ENCODE assay signal across 10 mouse cellular contexts in the genomic region with DNA sequence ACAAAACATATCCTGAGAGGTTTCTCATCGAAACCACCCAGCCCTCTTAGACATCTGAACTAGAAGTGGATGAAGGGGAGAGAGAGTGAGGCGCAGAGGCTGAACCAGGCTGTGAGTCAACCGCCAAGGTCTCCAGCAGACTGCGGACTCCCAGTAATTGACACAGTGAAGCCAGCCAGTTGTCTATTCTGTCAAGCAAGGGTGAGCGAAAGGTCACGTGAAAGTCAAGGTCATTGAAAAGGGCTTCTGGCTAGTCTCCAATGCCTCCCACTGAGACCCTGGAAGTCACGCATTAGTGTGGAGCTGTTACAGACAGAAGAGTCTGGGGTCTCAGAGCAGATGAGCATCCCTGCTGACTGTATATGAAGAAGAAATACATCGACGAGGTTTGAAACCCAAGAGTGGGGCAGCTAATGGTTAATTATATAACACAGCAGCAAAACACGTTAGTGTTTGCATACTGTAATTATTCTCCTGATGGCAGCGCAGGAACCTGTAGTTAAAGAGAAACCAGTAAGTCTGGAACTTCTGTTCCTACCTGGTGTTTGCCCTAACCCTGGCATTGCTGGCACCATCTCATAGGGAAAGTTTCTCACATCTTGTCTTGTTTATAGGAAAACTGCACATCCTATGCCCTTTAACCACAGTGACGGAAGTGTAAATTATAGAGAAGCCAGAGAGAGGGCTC.
DNase-seq lines count a peak whose midpoint lies in the region; ATAC-seq lines count a peak whose summit lies in the region.
"Had no signal": no experiment of that assay in that cellular context is flagged by ENCODE, and none has a peak within 500 bp of the region (broad histone marks: within the 10 kb centered on the region; RNA-seq: fewer than 3 reads in every experiment).

No protein-coding gene starts in this region.

- H3K4me1 ChIP-seq in heart, embryonic 10.5 days, result peaks cover 50% of the 10 kb centered on the region
- peaks cover 12% of the 10 kb centered on the region for H3K4me1 ChIP-seq in midbrain, embryonic 16.5 days (ENCODE audit: control insufficient read depth, insufficient read depth, low read length)

- peak overlapping the region; percentile 28; the same call in 1 of the 2 replicates for H3K4me3 ChIP-seq in heart, embryonic 10.5 days
- no peak overlapping the region for H3K4me3 ChIP-seq in midbrain, embryonic 16.5 days (ENCODE audit: low read depth, low read length)

- peak overlapping the region; percentile 15; the same call in 1 of the 2 replicates for H3K4me2 ChIP-seq in midbrain, embryonic 16.5 days (ENCODE audit: low read length)

- no peaks in the 10 kb centered on the region for H3K36me3 ChIP-seq in heart, embryonic 10.5 days
- H3K36me3 ChIP-seq in midbrain, embryonic 16.5 days (ENCODE audit: control insufficient read depth, insufficient read depth, low read length), result no peaks in the 10 kb centered on the region

- intact Hi-C loops in left cerebral cortex, postnatal 14 days (cut with DNase I), result loop anchor here (5.0 kb wide), 1 partner anchor 183 kb away; a partner anchor contains a TSS

- H3K27me3 ChIP-seq in heart, embryonic 10.5 days (ENCODE audit: insufficient read depth, poor library complexity, severe bottlenecking), result no peaks in the 10 kb centered on the region
- H3K27me3 ChIP-seq in midbrain, embryonic 16.5 days (ENCODE audit: control insufficient read depth, insufficient read depth, low read depth, low read length), result no peaks in the 10 kb centered on the region

- H3K27ac ChIP-seq in heart, embryonic 10.5 days, result peak overlapping the region; percentile 80
- no peak overlapping the region for H3K27ac ChIP-seq in midbrain, embryonic 16.5 days (ENCODE audit: low read length)
- H3K27ac ChIP-seq: liver, embryonic 14.5 days had no signal

- H3K9ac ChIP-seq in midbrain, embryonic 16.5 days (ENCODE audit: low read depth, low read length), result no peak overlapping the region
- H3K9ac ChIP-seq: liver, embryonic 14.5 days had no signal

- no peak for ATAC-seq in midbrain, embryonic 16.5 days

- DNase-seq in heart, embryonic 10.5 days (ENCODE audit: low spot score), result no peak
- no peak for DNase-seq in heart, adult 9 months (ENCODE audit: low spot score in 2 of 2)
- DNase-seq in embryo, embryonic 10 days (ENCODE audit: low spot score), result peak; percentile 88
- DNase-seq in kidney, adult 8-10 months, result peak; percentile 54 to 61
- no peak for DNase-seq in ovary, postnatal 36 days (ENCODE audit: low spot score)
- DNase-seq in left cerebral cortex, postnatal 14 days (ENCODE audit: low spot score in 2 of 2), result no peak
- no peak for DNase-seq in layer of hippocampus, postnatal 25 days (ENCODE audit: extremely low spot score in 1 of 2, low spot score in 1 of 2)
- DNase-seq: B cell, adult 2 months had no signal

- H3K9me3 ChIP-seq in heart, embryonic 10.5 days, result no peaks in the 10 kb centered on the region
- no peaks in the 10 kb centered on the region for H3K9me3 ChIP-seq in midbrain, embryonic 16.5 days (replicated peaks; ENCODE audit: control insufficient read depth, low read length, poor library complexity, severe bottlenecking)

- WGBS in heart, embryonic 10.5 days, result 53% methylated on average over 12 of the region's 12 CpGs
- 38% methylated on average over 12 of the region's 12 CpGs for WGBS in midbrain, embryonic 16.5 days

Comparison
In these comparisons a context has a peak if more than half of its experiments do, and no peak if none do; other contexts are left out.
1. DNase-seq: peak in embryo, embryonic 10 days (single experiment) and kidney, adult 8-10 months (2 of 2); none in heart, embryonic 10.5 days (single experiment), heart, adult 9 months (0 of 2), ovary, postnatal 36 days (single experiment), left cerebral cortex, postnatal 14 days (0 of 2) and layer of hippocampus, postnatal 25 days (0 of 2).